ENCODE assay signal across 1 mouse cellular context in the genomic region with DNA sequence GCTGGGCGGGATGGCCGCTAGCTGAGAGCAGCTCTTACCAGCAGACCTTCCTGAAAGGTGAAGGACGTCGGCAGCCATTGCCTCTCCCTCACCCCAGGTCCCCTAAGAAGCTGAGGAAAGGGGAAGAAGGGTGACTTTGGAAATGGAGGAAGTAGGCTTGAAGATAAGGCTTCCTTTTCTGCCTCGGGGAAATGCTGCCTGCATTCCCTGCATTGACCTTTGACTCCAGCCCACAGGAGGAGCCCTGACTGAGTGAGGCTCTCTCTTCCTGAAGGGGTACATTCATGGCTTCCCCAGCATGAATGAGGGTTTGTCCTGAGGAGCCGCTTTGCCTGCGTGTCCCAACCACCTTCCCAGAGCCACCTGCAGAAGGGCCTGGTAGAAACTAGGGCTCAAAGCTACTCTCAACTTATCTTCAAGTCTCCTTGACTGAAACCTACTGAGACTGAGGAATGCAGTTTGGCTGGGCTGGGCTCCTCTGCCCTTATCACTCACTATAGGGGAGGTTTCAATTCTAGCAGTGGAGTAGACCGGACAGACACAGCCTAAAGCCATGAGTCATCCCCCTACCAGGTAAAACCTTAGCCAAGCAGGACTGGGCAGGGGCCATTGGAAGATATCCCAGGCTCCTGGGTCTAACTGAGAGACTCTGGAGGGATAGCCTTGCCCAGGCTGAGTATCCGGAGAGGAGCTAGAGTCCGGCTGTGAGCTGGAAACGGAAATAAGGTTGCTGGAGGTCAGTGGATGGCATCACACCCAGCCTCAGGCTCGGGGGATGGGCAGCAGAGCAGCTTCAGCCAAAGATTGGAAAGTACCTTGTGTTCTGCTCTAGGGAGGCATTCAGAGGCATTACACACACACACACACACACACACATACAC.
TF ChIP-seq lines count a peak whose summit lies in the region.

No protein-coding gene starts in this region.

TF ChIP-seq in MEL, 35 proteins besides CTCF, POLR2A, EP300 and RAD21 (continued from another document):
- TF ChIP-seq CHD1 (IDR thresholded peaks at IDR 0.05; ENCODE audit: low read depth, low read length) (no peak), SIN3A (IDR thresholded peaks at IDR 0.05; ENCODE audit: low read length) (0 out of 2 replicates have a peak, but pooled peaks have one; percentile 24), POLR2AphosphoS5 (IDR thresholded peaks at IDR 0.05; ENCODE audit: borderline replicate concordance, low read depth, low read length) (no peak), E2F4 (IDR thresholded peaks at IDR 0.05; ENCODE audit: borderline replicate concordance, low read depth, low read length) (no peak), MXI1 (IDR thresholded peaks at IDR 0.05; ENCODE audit: low read depth, low read length) (no peak), GATA1 (IDR thresholded peaks at IDR 0.05; ENCODE audit: low read depth, low read length) (peak; percentile 67), GABPA (IDR thresholded peaks at IDR 0.05; ENCODE audit: low read depth, low read length) (no peak)
TF ChIP-seq in MEL: peak in this region for 5.
